Mouse (Mus musculus) embryo, embryonic 9.5 days (tissue): ENCODE measurements around the gene Actg1.
"Not testable (repeated sequence)": the region's sequence is repeated elsewhere in the genome, so short reads cannot be mapped to it uniquely, and the experiment has no call there.

Source experiments
- DNase-seq: peaks from one replicate; pipeline ENCODE4 v3.0.0-alpha.2; 2017; ENCODE audit errors: extremely low spot score

The Actg1 gene

DNA sequence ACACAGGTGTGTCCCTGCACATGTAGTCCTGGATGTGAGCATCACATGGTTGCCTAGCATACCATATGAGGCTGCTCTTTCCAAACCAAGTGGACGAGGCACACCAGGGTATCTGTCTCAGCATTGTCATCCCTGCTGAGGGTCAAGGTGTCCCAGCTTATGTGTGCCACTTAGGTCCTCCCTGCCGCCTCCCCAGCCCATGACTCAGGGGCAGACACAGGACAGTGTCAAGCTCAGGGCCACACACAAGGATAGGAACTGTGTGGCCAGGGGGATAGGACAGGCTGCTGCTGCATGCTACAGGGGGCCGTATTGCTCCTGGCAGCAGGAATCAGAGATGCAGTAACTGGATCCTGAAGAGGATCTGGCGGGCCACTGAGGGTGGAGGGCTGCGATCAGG lies 12.4 kb upstream of the Actg1 start:
- no peak for DNase-seq

GRCm38 (mm10) chr11:120360062-120360461 lies 11.7 kb upstream of the Actg1 start:
- no peak for DNase-seq

- DNase-seq = no peak
These were observed 11.0 kb upstream of the Actg1 start for GRCm38 (mm10) chr11:120359391-120359790.

DNA sequence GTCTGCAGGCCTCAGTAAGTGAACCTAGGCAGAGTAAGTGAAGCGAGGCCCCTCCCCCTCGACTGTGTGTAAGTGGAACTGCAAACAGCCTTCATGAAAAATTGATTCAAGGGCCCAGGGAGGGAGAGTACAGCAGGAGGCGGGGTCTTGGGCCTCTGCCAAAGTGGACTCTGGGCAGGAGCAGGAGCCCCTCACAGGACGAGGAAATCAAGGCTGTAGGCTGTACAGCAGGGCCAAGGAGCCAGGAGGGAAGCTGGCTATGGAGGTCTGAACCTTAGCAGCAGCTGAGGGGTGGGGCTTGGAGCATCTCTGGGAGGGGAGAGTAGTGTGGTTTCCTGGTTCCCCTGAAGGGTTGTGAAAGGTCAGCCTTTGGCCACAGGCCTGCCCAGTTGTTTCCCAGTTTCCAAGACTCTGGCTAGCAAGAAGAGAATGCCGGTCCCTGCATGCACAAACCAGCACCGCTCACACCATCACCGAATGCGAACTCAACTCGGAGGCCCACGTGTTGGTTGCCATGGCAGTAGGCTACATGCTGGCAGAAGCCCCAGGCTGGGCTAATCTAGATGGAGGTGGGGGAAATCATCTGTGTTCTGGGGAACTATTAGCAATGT lies 9.6 kb upstream of the Actg1 start:
- DNase-seq = peak; percentile 42

- DNase-seq = no peak
These were observed 8.6 kb upstream of the Actg1 start for GRCm38 (mm10) chr11:120356900-120357299.

GRCm38 (mm10) chr11:120356319-120356840 lies 8.0 kb upstream of the Actg1 start:
- no peak for DNase-seq

GRCm38 (mm10) chr11:120355277-120356039 lies 7.1 kb upstream of the Actg1 start:
- no peak for DNase-seq

DNA sequence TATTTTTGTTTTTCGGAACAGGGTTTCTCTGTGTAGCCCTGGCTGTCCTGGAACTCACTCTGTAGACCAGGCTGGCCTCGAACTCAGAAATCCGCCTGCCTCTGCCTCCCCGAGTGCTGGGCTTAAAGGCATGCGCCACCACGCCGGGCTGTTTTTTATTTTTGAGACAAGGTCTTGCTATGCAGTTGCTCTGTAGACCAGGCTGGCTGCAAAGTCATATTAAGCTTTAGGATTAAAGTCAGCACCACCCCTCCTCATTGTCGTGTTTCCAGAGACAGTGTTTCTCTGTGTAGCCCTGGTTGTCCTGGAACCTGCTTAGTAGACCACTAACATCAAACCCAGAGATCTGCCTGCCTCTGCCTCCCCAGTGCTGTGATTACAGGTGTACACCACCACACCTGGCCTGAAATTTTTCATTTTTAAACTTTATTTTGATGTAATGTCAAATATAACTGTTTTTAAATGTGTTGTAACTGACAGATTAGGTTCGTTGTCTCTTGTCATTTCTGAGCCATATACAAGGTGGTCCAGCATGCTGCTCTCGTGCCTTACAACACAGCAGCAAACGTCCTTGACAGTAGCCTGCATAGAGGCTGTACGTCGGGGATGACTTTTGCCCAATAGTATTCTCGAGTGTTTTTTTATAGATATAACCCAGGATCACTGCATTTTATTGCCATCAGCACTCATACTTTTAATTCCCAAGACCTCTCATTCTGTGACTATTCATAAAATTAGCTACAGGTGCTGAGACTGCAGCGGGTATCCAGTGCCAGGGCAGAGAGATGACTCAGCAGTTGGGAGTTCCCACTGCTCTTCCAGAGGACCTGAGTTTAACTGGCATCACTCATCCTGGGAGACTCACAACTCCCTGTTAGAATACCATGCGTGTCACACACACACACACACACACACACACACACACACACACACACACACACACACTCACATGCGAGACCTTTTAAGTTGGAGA lies 6.2 kb upstream of the Actg1 start:
- no peak for DNase-seq

GRCm38 (mm10) chr11:120353500-120354303 lies 5.4 kb upstream of the Actg1 start:
- DNase-seq = peak; percentile 73

GRCm38 (mm10) chr11:120352571-120353290 lies 4.4 kb upstream of the Actg1 start:
- DNase-seq = no peak

DNA sequence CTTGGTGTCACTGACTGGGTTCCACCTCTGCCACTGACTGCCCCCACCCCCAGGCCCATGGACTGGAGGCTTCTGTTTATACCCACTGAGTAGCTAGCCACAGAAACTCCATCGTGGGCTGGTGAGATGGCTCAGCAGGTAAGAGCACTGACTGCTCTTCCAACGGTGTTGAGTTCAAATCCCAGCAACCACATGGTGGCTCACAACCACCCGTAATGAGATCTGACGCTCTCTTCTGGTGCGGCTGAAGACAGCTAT lies 3.7 kb upstream of the Actg1 start:
- DNase-seq = not testable (repeated sequence)

DNA sequence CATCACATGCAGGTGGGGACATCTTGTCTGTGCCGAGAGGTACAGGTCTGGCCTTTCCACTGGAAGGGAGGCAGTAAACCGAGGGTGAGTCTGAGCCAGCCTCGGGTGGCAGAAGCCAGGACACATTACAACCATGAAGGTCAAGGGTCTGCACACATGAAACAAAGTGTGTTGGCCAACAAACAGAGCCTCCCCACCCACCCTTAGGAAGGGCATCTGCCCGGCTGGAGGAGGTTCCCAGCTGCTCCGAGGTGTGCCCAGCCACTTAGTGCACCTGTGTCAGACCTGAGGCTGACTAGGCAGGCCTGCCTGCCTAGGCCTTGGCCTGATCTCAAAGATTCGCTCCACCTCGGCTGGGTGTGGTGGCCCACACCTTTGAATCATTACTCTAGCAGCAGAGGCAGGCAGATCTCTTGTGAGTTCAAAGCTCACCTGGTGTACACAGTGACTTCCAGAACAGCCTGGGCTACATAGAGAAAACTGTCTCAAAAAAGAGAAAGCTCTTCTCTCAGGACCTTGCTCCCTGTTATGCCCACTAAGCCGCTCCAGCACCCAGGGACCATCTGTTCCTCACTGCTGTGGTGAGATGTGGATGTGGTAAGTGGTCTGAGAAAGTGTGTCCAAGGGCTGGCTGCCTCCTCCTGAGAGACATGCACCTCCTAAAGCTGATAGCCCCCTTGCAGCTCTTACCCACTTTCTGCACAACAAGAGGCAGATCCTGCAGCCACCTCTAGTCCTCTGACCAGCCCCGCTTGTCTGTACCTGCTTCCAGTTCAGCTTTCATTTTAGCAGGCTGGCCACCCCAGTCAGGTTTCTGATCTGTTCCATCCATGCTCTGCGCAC lies 3.1 kb upstream of the Actg1 start:
- DNase-seq = no peak

- DNase-seq = peak; percentile 47
These were observed 2.4 kb upstream of the Actg1 start for GRCm38 (mm10) chr11:120350711-120351110.

DNA sequence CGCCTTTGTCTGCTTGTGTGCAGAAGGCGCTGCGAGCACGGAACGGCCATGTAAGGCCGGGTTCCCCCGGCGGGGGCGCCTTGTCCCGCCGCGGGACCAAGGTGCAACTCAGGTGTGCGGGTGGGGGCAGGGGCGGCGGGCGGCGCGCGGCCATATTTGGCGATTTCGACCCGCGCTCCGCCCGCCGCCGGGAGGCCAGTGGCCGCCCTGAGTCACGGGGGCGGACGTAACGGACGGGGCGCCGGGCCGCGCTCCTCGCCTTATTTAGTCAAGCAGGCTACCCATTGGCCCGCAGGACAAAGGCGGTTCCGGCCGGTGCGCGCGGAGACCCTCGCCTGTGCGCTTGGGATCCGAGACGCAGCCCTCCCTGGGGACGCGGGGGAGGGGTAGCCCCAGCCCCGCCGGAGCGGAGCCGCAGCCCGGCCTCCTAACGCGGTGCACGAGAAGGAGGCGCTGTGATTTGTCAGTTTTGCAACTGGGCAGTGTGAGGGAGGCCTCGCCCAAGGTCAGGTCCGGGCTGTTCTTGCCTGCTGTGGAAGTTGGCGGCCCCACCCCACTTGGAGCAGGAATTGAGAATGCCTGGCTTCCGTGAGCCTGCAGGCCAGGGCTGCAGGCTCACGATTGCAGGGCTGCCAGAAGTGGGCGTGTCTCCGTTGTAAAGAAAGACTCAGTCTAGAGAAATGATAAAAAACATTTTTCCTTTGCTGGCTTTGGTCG lies 1.8 kb upstream of the Actg1 start:
- peak; percentile 95 for DNase-seq

DNA sequence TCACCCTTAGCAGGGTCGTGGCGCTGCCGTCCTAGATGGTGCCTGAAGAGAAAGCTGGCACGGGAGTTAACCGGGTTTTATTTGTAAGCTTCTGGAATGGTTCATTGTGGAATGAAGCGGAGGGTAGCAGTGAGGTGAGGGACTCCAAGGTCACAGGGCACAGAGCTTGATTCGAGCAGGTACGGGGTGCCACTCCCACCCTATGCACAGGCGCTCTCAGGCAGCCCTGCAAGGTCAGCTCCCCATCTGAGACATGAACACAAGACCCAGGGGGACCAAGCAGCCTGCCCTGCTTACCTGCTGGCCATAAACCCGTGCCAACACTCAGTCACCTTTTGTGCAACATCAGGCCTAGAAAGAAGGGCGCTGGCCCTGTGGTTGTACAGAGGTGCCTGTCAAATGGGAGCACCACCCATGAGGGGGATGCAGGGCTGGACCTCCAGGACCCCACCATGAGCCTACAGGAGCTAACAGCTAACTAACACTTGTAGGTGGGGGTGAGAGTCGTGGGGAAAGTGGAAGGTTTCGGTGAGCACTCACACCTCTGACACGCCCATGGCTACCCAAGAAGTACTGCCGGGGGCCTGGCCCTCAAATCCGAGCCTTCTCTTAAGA lies 1.1 kb upstream of the Actg1 start:
- DNase-seq = no peak

DNA sequence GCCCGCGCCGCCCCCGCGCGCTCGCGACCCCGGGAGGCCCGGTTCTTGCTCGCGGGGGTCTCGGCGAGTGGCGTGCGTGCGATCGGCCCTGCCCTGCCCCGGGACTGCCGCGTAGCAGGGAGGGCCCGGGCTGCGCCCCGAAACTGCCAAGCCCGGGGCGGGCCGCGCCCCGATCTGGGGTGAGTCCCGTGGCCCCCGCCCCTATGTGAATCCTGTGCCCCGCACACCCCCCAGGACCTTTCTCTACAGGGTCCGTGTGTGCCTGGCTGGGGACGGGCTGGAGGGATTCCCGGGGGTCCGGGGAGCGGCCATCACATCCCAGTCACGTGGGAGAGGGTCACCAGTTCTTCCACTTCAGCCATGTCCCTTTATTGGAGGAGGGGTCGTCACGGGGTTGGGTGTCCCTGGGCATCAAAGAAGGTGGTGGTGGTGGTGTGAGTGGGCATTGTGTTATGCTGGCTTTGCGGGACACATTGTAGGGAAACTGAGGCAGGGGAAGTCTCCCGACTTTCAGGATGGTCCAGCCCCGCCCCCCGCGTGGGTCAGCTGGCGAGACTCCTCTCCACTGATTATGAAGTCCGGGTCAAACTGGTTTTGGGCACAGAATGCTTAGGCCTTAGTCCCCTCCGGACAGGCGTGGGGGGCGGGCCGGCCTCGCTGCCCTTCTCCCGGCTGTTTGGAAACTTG lies 485 bp upstream of the Actg1 start:
- DNase-seq = peak; percentile 84

DNA sequence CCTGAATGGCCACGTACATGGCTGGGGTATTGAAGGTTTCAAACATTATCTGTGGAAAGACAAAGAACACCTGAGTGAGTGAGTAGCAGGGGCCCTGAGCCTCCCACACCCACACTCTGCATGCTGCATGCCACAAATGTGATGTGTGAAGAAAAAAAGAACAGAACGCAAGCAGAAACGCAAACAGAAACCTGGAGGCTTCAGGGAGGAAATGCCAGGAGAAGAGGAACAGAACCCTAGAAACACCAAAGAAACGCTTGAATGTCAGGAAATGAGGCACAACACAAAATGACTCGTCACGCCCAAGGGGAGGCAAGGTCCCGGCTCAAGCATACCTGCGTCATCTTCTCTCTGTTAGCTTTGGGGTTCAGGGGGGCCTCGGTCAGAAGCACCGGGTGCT lies 1.0 kb downstream of the Actg1 start:
- peak; percentile 28 for DNase-seq

GRCm38 (mm10) chr11:120346383-120347034 lies 1.8 kb downstream of the Actg1 start:
- not testable (repeated sequence) for DNase-seq
